Mouse (Mus musculus) lung, postnatal 0 days (tissue): ENCODE results near the gene 4930568D16Rik.

Source experiments
- CTCF ChIP-seq: IDR thresholded peaks from 2 replicates; pipeline ENCODE4 v1.5.1; 2016; ENCODE audit warnings: antibody characterized with exemption, mild to moderate bottlenecking
- EP300 ChIP-seq: IDR thresholded peaks from 2 replicates; pipeline ENCODE4 v1.6.1; 2016; ENCODE audit warnings: antibody characterized with exemption, mild to moderate bottlenecking, control low read depth

GRCm38 (mm10) chr2:35328064-35328792 is 39.3 kb downstream of the 4930568D16Rik start:
- TF ChIP-seq CTCF (no peak), EP300 (no peak)
